Mouse (Mus musculus) liver, embryonic 14.5 days (tissue): ENCODE results near the gene Fitm1. TPM values are rescaled to one million over a fixed set of nuclear protein-coding genes. Genes with fewer than 3 reads are reported as not detected.

Source experiments
- ATAC-seq: fragments of 200-750 bp; cut with Nextera tagmentation; 2 replicates; pipeline ENCODE4 v1.8.0; 2017; ENCODE audit warnings: moderate number of reproducible peaks, mild to moderate bottlenecking, moderate library complexity; ENCODE audit not compliant: insufficient read depth
- DNase-seq, 3 experiments: peaks; one replicate each; pipeline ENCODE4 v3.0.0-alpha.2; 2012 to 2013; ENCODE audit warnings: low read depth in 3 of 3, low spot score in 3 of 3
- H3K27ac ChIP-seq: fragments of 300-500 bp; sonication (generic); 2 replicates; pipeline ENCODE4 v1.5.1; 2014; ENCODE audit warnings: moderate library complexity, mild to moderate bottlenecking, control low read depth, inconsistent platforms
- H3K27me3 ChIP-seq: fragments of 300-500 bp; sonication (generic); 2 replicates; pipeline ENCODE4 v1.6.1; 2014; ENCODE audit warnings: mild to moderate bottlenecking, low read length, moderate library complexity; ENCODE audit not compliant: control insufficient read depth, insufficient read depth
- H3K36me3 ChIP-seq: fragments of 300-500 bp; sonication (generic); replicated peaks from 2 replicates; pipeline ENCODE4 v1.6.1; 2014; ENCODE audit warnings: low read depth; ENCODE audit not compliant: control insufficient read depth, insufficient read depth
- H3K4me1 ChIP-seq, 2 experiments: fragments of 200-500 bp in 1 of 2; fragments of 300-500 bp in 1 of 2; sonication (generic) in 1 of 2; replicated peaks; 2 replicates each; pipeline ENCODE4 v1.6.1; 2012 to 2014; ENCODE audit warnings: antibody characterized with exemption in 1 of 2, inconsistent platforms in 1 of 2, low read length in 1 of 2; ENCODE audit not compliant: control insufficient read depth in 2 of 2, insufficient read depth in 2 of 2
- H3K4me2 ChIP-seq: fragments of 300-500 bp; sonication (generic); 2 replicates; pipeline ENCODE4 v1.6.1; 2014; ENCODE audit warnings: low read depth, mild to moderate bottlenecking, control low read depth, moderate library complexity
- H3K4me3 ChIP-seq, 2 experiments: fragments of 200-500 bp in 1 of 2; fragments of 300-500 bp in 1 of 2; sonication (generic) in 1 of 2; 2 replicates each; pipeline ENCODE4 v1.5.1; 2012 to 2014; ENCODE audit warnings: low read depth in 2 of 2, low read length in 2 of 2, mild to moderate bottlenecking in 2 of 2, control low read depth in 1 of 2, inconsistent platforms in 1 of 2, moderate library complexity in 1 of 2; ENCODE audit not compliant: insufficient read depth in 1 of 2
- H3K9ac ChIP-seq: fragments of 300-500 bp; sonication (generic); replicated peaks from 2 replicates; pipeline ENCODE4 v1.6.1; 2014; ENCODE audit warnings: mild to moderate bottlenecking, control low read depth, moderate library complexity
- H3K9me3 ChIP-seq: fragments of 300-500 bp; sonication (generic); 2 replicates; pipeline ENCODE4 v1.6.1; 2016; ENCODE audit warnings: low read length, mixed read lengths; ENCODE audit not compliant: control insufficient read depth
- CTCF ChIP-seq: IDR thresholded peaks from 2 replicates; pipeline ENCODE4 v1.5.1; 2016; ENCODE audit warnings: antibody characterized with exemption, low read depth, control low read depth
- EP300 ChIP-seq: IDR thresholded peaks from 2 replicates; pipeline ENCODE4 v1.6.1; 2016; ENCODE audit warnings: antibody characterized with exemption, low read depth
- WGBS: fragments of 180-500 bp; shearing (Covaris S2); extraction: QIAGEN DNeasy Blood & Tissue Kit; methylation state at CpG from one replicate; pipeline ENCODE4 v1.1.7; 2014; ENCODE audit not compliant: insufficient replicate concordance; 5-methylcytosine and 5-hydroxymethylcytosine counted together
- polyA plus RNA-seq, 2 experiments: library from polyadenylated mRNA; depleted of rRNA in 1 of 2; stranded (reverse) in 1 of 2; unstranded in 1 of 2; fragments of >200 nt; fragmentation: Nextera tagmentation in 1 of 2; extraction: Ambion mirVana in 1 of 2; gene quantifications; 2 replicates each; pipeline versions ENCODE4 v1.2.1 to v1.2.3; 2012 to 2014

The Fitm1 gene
- polyA plus RNA-seq, 2 experiments = 0.19 to 0.37 TPM

GRCm38 (mm10) chr14:55551794-55552193 is 23.6 kb upstream of the Fitm1 start:
- no peaks in the 10 kb centered on the region for H3K27me3 ChIP-seq
- no peak overlapping the region for H3K4me3 ChIP-seq
- H3K27ac ChIP-seq = no peak overlapping the region
- TF ChIP-seq EP300 = no peak
- no peak for TF ChIP-seq CTCF
- DNase-seq (no peak), ATAC-seq (no peak)
- H3K9me3 ChIP-seq = no peaks in the 10 kb centered on the region
- peaks cover 4 to 12% of the 10 kb centered on the region in 2 experiments for H3K4me1 ChIP-seq
- H3K9ac ChIP-seq = no peak overlapping the region
- WGBS = 80% methylated on average over 8 of the region's 8 CpGs
- peaks cover 25% of the 10 kb centered on the region for H3K36me3 ChIP-seq
- no peak overlapping the region for H3K4me2 ChIP-seq

GRCm38 (mm10) chr14:55554635-55555034 is 20.8 kb upstream of the Fitm1 start:
- H3K27ac ChIP-seq = no peak overlapping the region
- H3K4me1 ChIP-seq = peaks cover 25 to 29% of the 10 kb centered on the region in 2 experiments
- no peaks in the 10 kb centered on the region for H3K9me3 ChIP-seq
- peaks cover 2% of the 10 kb centered on the region for H3K36me3 ChIP-seq
- no peak overlapping the region for H3K4me3 ChIP-seq
- ATAC-seq (no peak), DNase-seq (no peak)
- TF ChIP-seq EP300 (no peak), CTCF (no peak)
- H3K4me2 ChIP-seq = no peak overlapping the region
- H3K27me3 ChIP-seq = no peaks in the 10 kb centered on the region
- no peak overlapping the region for H3K9ac ChIP-seq

- DNase-seq (no peak), ATAC-seq (no peak)
- WGBS = 58% methylated on average over 3 of the region's 3 CpGs
- H3K36me3 ChIP-seq = no peaks in the 10 kb centered on the region
- H3K4me2 ChIP-seq = no peak overlapping the region
- peaks cover 25 to 29% of the 10 kb centered on the region in 2 experiments for H3K4me1 ChIP-seq
- H3K4me3 ChIP-seq = no peak overlapping the region
- no peak overlapping the region for H3K9ac ChIP-seq
- TF ChIP-seq CTCF (no peak), EP300 (no peak)
- no peak overlapping the region for H3K27ac ChIP-seq
- no peaks in the 10 kb centered on the region for H3K9me3 ChIP-seq
- H3K27me3 ChIP-seq = no peaks in the 10 kb centered on the region
These were observed 19.6 kb upstream of the Fitm1 start for GRCm38 (mm10) chr14:55555788-55556187.

- ATAC-seq = no peak
- H3K27ac ChIP-seq = peak overlapping the region; percentile 65
- no peaks in the 10 kb centered on the region for H3K9me3 ChIP-seq
- TF ChIP-seq CTCF (peak; percentile 96), EP300 (0 out of 2 replicates have a peak, but pooled peaks have one; percentile 10)
- H3K4me2 ChIP-seq = 0 out of 2 replicates have a peak overlapping the region, but pooled peaks have one; percentile 26
- H3K36me3 ChIP-seq = no peaks in the 10 kb centered on the region
- DNase-seq = peak; percentile 66 to 73 (median 67)
- WGBS = 18% methylated on average over 5 of the region's 5 CpGs
- H3K4me1 ChIP-seq = peaks cover 33 to 41% of the 10 kb centered on the region in 2 experiments
- H3K27me3 ChIP-seq = no peaks in the 10 kb centered on the region
- H3K4me3 ChIP-seq = no peak overlapping the region
- no peak overlapping the region for H3K9ac ChIP-seq
These were observed 18.4 kb upstream of the Fitm1 start for GRCm38 (mm10) chr14:55557003-55557402.

- TF ChIP-seq EP300 = 0 out of 2 replicates have a peak, but pooled peaks have one; percentile 0
- TF ChIP-seq CTCF = no peak
- DNase-seq (no peak), ATAC-seq (no peak)
- 83% methylated on average over 3 of the region's 3 CpGs for WGBS
- Histone ChIP-seq H3K4me2 (no peak overlapping the region), H3K9ac (peak overlapping the region; percentile 35; the same call in 1 of the 2 replicates), H3K4me1 (peaks cover 33 to 42% of the 10 kb centered on the region in 2 experiments), H3K27me3 (no peaks in the 10 kb centered on the region), H3K9me3 (no peaks in the 10 kb centered on the region), H3K36me3 (no peaks in the 10 kb centered on the region), H3K27ac (peak overlapping the region; percentile 94), H3K4me3 (no peak overlapping the region)
These were observed 17.8 kb upstream of the Fitm1 start for GRCm38 (mm10) chr14:55557587-55557986.
